Mouse (Mus musculus) mouse trophoblast stem cell (cell line): ENCODE data around the gene Ankar.

Experiments
- in situ Hi-C, 2 experiments: fragments of 300-500 bp; cut with MseI, MboI; formaldehyde crosslinking; loops; 2 replicates in 1 of 2; 3 replicates in 1 of 2; pipeline ENCODE4 v1.15.1; 2025

Ankar gene

GRCm38 (mm10) chr1:72700479-72700878 lies at the start of gene Ankar:
Gene Ankar (minus strand): TSS chr1:72700579.
- in situ Hi-C loops, result no loop called here

DNA sequence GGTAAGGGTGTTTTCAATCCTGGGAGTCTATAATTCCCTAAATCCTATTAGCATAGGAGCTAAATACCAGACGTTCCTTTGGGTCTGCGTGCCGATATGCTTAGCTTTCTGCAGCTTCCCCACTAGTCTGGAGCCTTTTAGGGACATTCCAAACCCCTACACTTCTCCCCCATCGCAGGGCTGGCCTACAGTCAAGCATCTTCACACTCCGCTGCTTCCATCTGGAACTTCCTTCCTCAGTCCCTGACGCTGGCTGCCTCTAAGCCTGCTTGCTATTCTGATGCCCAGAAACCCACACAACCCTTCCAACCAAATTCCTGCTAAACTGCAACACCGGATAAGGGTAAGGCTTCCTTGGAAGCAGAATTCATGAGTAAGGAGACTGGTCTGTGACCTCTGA lies 46.0 kb upstream of the Ankar start:
- in situ Hi-C loops, result no loop called here

DNA sequence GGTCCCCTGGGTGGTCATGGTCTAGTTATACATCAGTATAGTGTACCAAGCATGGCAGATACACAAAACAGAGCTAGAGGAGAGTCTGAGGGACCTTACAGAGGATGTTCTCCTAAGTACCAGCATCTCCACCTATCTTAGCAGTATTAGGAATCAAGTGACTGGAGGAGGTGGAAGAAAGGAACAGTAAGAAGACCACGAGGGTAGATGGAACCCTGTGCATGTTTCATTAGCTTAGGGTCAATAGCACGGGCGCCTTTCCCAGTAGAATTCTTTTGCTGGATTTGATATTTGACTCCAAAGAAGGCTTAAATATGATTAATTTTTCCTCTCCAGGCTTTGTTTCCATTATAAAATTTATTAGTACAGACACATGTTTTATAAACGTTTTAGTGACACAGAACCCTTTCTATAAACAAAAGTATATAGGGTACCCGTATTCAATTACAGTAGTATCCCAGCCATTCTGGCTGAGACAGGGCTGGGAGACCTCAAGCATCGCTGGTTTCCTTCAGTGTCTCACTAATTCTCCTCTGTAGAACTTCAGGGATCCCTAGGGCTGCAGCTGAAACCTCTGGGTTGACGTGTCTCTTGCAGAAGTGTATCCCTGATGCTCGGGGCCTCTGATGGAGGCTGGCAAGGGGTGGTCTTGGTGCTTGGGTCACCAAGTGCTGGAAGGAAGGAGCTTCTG lies 44.6 kb upstream of the Ankar start:
- in situ Hi-C loops, result no loop called here

DNA sequence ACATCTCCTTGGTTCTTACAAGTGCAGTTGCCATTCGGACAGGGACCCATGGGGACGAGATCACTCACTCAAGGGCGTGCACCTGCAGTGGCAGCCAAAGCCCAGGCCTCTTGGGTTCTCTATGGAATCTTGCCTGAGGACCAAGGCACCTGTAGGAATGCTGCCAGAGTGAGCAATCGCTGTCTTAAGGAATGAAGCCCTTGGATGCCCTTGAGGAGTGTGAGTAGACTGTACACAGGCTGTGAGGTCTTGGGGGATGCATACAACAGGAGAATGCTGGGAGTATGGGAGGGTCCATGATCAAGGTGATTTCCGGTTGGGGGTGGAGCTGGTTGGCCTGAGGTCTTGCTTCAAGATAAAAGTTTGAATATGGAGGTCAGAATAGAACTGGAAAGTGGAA lies 41.0 kb upstream of the Ankar start:
- in situ Hi-C loops, result no loop called here

GRCm38 (mm10) chr1:72739681-72740063 lies 39.3 kb upstream of the Ankar start:
- in situ Hi-C loops, result no loop called here

DNA sequence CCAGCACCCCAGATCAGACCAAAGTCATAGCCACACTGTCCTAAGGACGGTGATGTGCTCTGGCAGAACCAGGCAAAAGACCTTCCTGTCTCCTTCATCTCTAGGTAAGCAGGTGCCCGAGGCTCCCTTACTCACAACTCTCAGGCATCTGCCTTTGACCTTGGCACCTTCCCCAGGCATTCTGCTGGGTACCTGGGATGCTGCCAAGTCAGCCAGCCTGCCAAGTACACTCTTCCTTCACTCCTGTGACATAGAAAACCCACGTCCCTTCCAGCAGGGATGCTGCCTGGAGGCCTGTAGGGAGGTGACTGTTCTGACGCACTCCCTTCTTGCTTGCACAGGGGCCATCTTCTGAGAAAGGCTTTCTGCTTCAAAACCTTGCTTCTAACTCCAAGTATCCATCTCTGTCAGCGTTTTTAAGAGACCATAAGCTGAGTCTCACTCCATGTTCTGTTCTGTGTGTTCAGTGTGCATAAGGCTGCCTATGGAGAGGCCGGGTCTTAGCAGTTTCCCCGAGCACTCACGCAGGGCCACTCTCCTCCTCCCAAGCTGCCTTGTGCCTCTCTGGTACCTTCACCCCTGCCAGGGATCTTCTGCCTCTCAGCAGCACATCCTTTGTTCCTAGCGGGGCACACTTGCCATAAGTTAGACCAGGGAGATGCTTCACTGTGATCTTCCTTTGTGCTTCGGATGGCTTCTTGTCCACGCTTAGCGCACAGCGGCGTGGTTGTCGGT lies 38.7 kb upstream of the Ankar start:
- in situ Hi-C loops, result no loop called here

DNA sequence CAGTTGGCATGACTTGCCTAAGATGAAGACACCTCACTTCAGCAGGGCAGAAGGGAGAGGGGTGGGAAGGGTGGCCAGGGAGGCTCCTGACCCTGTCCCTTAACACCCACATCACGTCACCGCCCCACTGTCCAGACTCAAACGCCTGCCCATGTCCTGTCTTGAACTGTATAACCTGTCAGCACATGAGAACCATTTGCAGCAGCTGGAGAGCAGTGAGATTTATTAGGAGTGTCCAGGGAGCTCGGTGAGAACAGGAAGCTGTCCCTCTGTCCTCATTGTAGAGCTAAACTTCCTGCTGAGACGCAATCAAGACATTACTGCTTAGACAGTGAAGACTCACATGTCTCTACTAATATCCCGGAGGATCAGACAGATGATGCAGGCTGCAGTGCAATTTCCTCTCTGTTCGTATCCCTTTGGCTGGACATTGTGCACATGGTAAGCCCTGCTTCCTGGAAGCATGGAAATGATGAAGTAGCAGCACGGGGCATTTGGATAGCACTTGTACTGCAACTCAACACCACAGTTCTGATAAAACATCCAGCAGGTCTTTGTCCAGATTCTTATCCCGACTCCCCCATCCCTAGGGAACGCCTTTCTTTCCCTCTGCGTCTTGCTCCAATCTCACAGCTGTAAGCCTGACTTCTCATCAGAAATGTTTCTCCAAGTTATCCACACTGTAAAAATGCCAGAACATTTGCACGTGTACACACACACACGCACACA lies 36.2 kb upstream of the Ankar start:
- in situ Hi-C loops, result no loop called here

DNA sequence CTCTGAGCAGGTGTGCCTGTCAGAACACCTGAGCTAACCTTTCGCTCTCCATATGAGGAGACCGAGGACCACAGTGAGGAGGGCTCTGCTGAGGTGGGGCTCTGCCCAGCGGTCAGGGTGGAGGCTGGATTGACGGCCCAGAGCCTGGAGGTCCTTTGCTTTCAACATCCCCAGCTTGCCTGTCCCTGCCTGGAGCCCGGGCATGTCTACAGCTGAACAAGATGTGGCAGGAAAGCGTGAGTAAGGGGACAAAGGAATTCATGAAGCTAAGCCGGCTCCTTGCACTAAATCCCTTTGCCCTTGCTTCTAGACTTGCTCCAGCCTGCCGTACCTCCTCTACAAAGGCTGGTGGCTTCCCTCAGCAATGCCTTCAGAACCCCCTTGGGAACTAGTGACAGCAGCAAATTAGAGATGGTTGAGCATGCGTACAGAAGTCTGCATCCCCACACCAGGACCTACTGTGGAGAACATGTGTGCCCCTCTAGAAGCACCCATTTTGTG lies 32.9 kb upstream of the Ankar start:
- in situ Hi-C loops, result no loop called here

- in situ Hi-C loops, result no loop called here
Observed at GRCm38 (mm10) chr1:72730126-72730525, 29.7 kb upstream of the Ankar start.

DNA sequence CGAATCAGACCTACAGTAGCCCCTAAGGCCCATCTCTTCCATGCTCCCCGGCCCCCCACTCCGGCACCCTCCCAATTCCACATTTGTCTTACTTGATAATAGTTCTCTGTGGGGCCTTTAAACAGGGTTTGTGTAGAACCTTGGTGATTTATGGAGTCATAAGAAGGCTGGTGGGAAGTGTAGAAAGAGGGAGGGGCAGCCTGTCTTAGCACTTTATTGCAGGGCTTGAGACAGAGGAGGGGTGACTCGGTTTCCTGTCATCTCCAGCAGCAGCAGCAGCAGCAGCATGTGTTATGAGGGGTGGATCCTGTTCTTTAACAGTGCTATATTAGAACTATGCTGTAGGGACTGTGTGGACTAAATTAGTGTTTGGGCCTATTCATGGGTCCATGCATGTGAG lies 28.4 kb upstream of the Ankar start:
- in situ Hi-C loops, result no loop called here

DNA sequence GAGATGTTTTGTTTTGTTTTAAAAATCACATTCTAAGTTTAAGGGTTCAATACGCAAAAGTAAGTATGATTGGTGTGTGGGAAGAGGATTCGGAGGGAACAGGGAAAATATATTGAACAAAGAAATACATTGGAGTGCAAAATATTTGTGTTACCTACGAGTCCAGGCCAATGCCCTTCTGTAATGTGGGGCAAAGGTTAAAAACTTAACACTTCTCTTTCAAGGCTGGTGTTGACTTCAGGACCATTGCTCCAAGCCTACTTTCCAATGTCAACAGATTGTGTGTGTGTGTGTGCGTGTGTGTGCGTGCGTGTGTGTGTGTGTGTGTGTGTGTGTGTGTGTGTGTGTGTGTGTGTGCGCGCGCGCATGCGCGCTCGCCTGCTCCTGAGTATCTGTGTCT lies 25.6 kb upstream of the Ankar start:
- in situ Hi-C loops, result no loop called here

DNA sequence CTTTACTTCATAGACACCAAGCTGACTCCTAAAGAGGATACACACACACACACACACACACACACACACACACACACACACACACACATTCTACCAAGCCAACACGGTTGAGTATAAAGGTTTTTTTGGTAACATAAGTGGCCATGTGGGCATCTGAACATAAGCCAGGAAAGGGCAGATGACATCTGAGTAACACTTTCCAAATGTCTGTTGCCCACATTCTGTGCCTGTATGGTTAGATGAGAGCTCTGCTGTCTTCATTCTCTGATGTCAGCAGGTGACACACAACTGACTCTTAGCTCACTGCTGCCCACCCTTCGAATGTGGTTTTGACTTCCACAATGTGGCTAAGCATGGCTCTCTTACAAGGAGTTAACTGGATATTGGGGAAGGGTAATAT lies 24.0 kb upstream of the Ankar start:
- in situ Hi-C loops, result no loop called here

- in situ Hi-C loops, result no loop called here
Observed at GRCm38 (mm10) chr1:72722646-72723045, 22.3 kb upstream of the Ankar start.

GRCm38 (mm10) chr1:72720115-72720725 lies 19.8 kb upstream of the Ankar start:
- in situ Hi-C loops, result no loop called here

- in situ Hi-C loops, result loop anchor here (5.0 kb wide), 1 partner anchor 138 kb away; no protein-coding TSS in a partner anchor
Observed at GRCm38 (mm10) chr1:72718846-72719245, 18.5 kb upstream of the Ankar start.

DNA sequence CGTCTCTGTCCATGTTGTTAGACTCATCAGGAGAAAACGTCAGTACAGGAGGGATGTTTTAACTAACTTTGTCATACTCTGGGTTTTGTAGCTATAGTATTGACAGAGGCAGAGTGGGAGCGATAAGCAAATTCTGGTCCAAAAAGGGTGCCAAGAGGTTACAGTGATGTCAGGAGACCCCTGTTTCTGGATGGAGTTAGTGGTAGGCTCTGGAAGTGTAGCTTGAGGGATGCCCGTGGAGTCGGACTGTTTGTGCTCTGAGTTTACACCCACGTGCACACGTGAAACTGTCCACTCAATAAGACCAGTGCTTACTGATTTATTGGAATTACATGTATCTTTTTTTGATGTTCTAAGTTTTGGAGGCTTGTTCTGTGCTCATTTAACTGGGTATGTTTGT lies 17.2 kb upstream of the Ankar start:
- in situ Hi-C loops, result loop anchor here (5.0 kb wide), 1 partner anchor 140 kb away; no protein-coding TSS in a partner anchor

DNA sequence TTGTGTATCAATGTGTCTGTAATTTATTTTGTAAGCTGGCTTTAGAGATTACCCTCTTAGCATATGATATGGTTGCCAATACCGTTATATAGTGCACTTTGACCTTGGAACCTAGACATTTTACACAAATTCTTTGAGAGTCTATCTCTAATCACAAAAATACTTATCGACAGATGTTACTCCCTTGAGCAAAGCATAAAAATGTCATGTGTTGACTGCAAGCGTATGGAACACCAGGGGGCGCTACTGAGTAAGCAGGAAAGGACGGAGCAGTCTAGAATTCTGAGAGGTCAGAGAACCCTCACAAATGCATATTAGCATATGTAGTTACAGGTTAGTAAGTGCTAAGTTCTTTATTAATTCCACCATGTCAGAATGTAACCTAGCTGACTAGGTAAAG lies 16.5 kb upstream of the Ankar start:
- in situ Hi-C loops, result loop anchor here (5.0 kb wide), 1 partner anchor 140 kb away; no protein-coding TSS in a partner anchor

- in situ Hi-C loops, result loop anchor here (5.0 kb wide), 1 partner anchor 141 kb away; no protein-coding TSS in a partner anchor
Observed at GRCm38 (mm10) chr1:72716421-72716820, 16.0 kb upstream of the Ankar start.

GRCm38 (mm10) chr1:72715593-72716361 lies 15.4 kb upstream of the Ankar start:
- in situ Hi-C loops, result loop anchor here (5.0 kb wide), 1 partner anchor 142 kb away; no protein-coding TSS in a partner anchor

DNA sequence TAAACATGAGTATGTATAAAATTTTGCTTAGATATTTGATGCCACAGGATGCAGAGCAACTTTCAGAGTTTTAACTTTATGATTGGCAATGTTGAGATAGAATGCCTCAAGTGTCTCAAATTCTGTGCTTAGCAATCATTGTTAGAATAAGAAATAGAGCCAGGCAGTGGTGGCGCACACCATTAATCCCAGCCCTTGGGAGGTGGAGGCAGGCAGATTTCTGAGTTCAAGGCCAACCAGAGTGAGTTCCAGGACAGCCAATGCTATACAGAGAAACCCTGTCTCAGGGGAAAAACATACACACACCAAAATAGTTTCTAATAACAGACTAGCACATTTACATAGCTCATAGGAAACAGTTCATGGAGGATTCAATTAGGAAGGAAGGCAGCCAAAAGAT lies 14.7 kb upstream of the Ankar start:
- in situ Hi-C loops, result loop anchor here (5.0 kb wide), 1 partner anchor 142 kb away; no protein-coding TSS in a partner anchor

- in situ Hi-C loops, result no loop called here
Observed at GRCm38 (mm10) chr1:72714547-72714946, 14.2 kb upstream of the Ankar start.
